In the genomic region with DNA sequence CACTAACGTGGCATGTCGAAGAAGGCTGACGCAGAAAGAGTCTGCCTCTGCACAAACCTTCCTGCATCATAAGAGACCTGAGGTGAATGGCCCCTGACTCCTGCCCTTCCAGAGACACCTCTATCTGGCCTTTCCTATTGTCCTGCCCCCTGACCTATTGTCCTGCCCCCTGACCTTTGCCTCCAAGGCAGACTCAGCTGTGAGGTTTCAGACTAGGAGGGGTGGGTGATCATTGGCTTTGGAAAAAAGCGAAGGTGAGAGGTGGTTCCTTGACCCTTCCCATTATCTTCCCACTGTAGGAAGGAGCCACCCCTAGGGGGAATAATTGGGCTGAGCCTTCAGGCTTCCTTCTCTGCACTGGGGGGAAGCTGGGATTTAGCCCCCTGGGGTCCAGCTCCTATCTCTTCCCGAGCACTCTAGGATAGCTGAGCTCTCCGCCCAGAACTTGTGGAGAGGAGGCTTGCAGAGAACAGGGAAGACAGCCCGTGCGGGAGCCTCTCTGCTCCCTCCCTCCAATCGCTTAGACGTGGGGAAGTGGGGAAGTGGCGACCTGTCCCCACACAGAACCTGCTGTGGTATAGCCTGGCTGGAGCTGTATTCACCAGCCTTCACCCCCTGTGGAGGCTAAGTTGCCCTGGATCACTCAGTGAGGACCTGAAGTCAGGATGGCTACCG, we compare ENCODE assay signal across 8 mouse cellular contexts. TPM values are rescaled to one million over a fixed set of nuclear protein-coding genes. Genes with fewer than 3 reads are reported as not detected.
DNase-seq lines count a peak whose midpoint lies in the region; ATAC-seq lines count a peak whose summit lies in the region.
"Had no signal": no experiment of that assay in that cellular context is flagged by ENCODE, and none has a peak within 500 bp of the region (broad histone marks: within the 10 kb centered on the region; RNA-seq: fewer than 3 reads in every experiment).

No protein-coding gene starts in this region.

- H3K4me1 ChIP-seq in lung, embryonic 15.5 days: peaks cover 89% of the 10 kb centered on the region
- peaks cover 90% of the 10 kb centered on the region for H3K4me1 ChIP-seq in forebrain, embryonic 10.5 days
- H3K4me1 ChIP-seq in kidney, embryonic 16.5 days (ENCODE audit: insufficient read depth, low read length): peaks cover 87% of the 10 kb centered on the region
- peaks cover 88% of the 10 kb centered on the region for H3K4me1 ChIP-seq in neural tube, embryonic 13.5 days (replicated peaks)

- H3K4me3 ChIP-seq in lung, embryonic 15.5 days: peak overlapping the region; percentile 77
- H3K4me3 ChIP-seq in forebrain, embryonic 10.5 days: peak overlapping the region; percentile 80
- peak overlapping the region; percentile 67 for H3K4me3 ChIP-seq in kidney, embryonic 16.5 days (ENCODE audit: low read length)
- peak overlapping the region; percentile 84 for H3K4me3 ChIP-seq in neural tube, embryonic 13.5 days

- no peak for DNase-seq in lung, postnatal 14 days
- DNase-seq in forebrain, embryonic 10.5 days (ENCODE audit: extremely low spot score, low spot score): no peak
- DNase-seq in ovary, postnatal 10 days (ENCODE audit: low spot score): no peak
- no peak for DNase-seq in urinary bladder, adult 2 months (ENCODE audit: low spot score)

- ATAC-seq in lung, embryonic 15.5 days (ENCODE audit: borderline replicate concordance, extremely low read depth, low FRiP score, low TSS enrichment): no peak
- ATAC-seq in kidney, embryonic 16.5 days (ENCODE audit: low FRiP score, low TSS enrichment): no peak
- ATAC-seq in neural tube, embryonic 13.5 days (ENCODE audit: low read depth): no peak

- peaks cover 14% of the 10 kb centered on the region for H3K36me3 ChIP-seq in lung, embryonic 15.5 days
- peaks cover 15% of the 10 kb centered on the region for H3K36me3 ChIP-seq in forebrain, embryonic 10.5 days (replicated peaks)
- 0 out of 2 replicates have a peak, but pooled peaks cover 6% of the 10 kb centered on the region for H3K36me3 ChIP-seq in kidney, embryonic 16.5 days (ENCODE audit: insufficient read depth, low read length)
- no peaks in the 10 kb centered on the region for H3K36me3 ChIP-seq in neural tube, embryonic 13.5 days

- H3K9me3 ChIP-seq in lung, embryonic 15.5 days: no peaks in the 10 kb centered on the region
- no peaks in the 10 kb centered on the region for H3K9me3 ChIP-seq in forebrain, embryonic 10.5 days
- no peaks in the 10 kb centered on the region for H3K9me3 ChIP-seq in kidney, embryonic 16.5 days (ENCODE audit: low read length)
- H3K9me3 ChIP-seq in neural tube, embryonic 13.5 days: no peaks in the 10 kb centered on the region

- H3K27me3 ChIP-seq in lung, embryonic 15.5 days: no peaks in the 10 kb centered on the region
- H3K27me3 ChIP-seq in forebrain, embryonic 10.5 days (ENCODE audit: poor library complexity, severe bottlenecking): peaks cover 54% of the 10 kb centered on the region
- no peaks in the 10 kb centered on the region for H3K27me3 ChIP-seq in kidney, embryonic 16.5 days (ENCODE audit: insufficient read depth, low read length)
- H3K27me3 ChIP-seq in neural tube, embryonic 13.5 days: no peaks in the 10 kb centered on the region

- peak overlapping the region; percentile 100 for H3K4me2 ChIP-seq in lung, embryonic 15.5 days
- H3K4me2 ChIP-seq in kidney, embryonic 16.5 days (replicated peaks; ENCODE audit: low read depth, low read length): peak overlapping the region; percentile 100
- peak overlapping the region; percentile 98 for H3K4me2 ChIP-seq in neural tube, embryonic 13.5 days

- 8% methylated on average over 12 of the region's 12 CpGs for WGBS in lung, embryonic 15.5 days
- 3% methylated on average over 12 of the region's 12 CpGs for WGBS in forebrain, embryonic 10.5 days
- 22% methylated on average over 12 of the region's 12 CpGs for WGBS in kidney, embryonic 16.5 days
- WGBS in neural tube, embryonic 13.5 days: 2% methylated on average over 12 of the region's 12 CpGs

- peak overlapping the region; percentile 92 for H3K27ac ChIP-seq in lung, embryonic 15.5 days
- peak overlapping the region; percentile 84 for H3K27ac ChIP-seq in forebrain, embryonic 10.5 days
- H3K27ac ChIP-seq in kidney, embryonic 16.5 days (ENCODE audit: low read length): peak overlapping the region; percentile 92
- peak overlapping the region; percentile 98 for H3K27ac ChIP-seq in neural tube, embryonic 13.5 days (replicated peaks)

- H3K9ac ChIP-seq in lung, embryonic 15.5 days: peak overlapping the region; percentile 81
- peak overlapping the region; percentile 82 for H3K9ac ChIP-seq in kidney, embryonic 16.5 days (replicated peaks; ENCODE audit: low read length)
- peak overlapping the region; percentile 88 for H3K9ac ChIP-seq in neural tube, embryonic 13.5 days

RNA-seq across cellular contexts. Expression of gene Gjd3, which starts 20.3 kb away (rescaled TPM):
- 0.20 and 0.61 TPM in 2 replicates for polyA plus RNA-seq in lung, embryonic 15.5 days (2015; fragmentation: Nextera tagmentation; extraction: Ambion mirVana)
- polyA plus RNA-seq in forebrain, embryonic 10.5 days (2016; fragmentation: Nextera tagmentation; extraction: Ambion mirVana): 0.20 and 0.24 TPM in 2 replicates
- 0.59 TPM in 1 of 2 replicates, not detected in the other for polyA plus RNA-seq in kidney, embryonic 16.5 days (2015; fragmentation: Nextera tagmentation; extraction: Ambion mirVana)
- 1.4 and 1.5 TPM in 2 replicates for polyA plus RNA-seq in neural tube, embryonic 13.5 days (2015; fragmentation: Nextera tagmentation; extraction: Ambion mirVana)
- 0.55 and 0.87 TPM in 2 replicates for polyA plus RNA-seq in urinary bladder, adult 2 months (2012; rRNA removed)
- polyA plus RNA-seq: erythroblast, embryonic 14.5 days had no signal

RNA-seq across cellular contexts. Expression of gene Rara, which starts 34.9 kb away (rescaled TPM):
- 36.5 and 38.4 TPM in 2 replicates for polyA plus RNA-seq in lung, embryonic 15.5 days (2015; fragmentation: Nextera tagmentation; extraction: Ambion mirVana)
- 16.9 and 19.3 TPM in 2 replicates for polyA plus RNA-seq in forebrain, embryonic 10.5 days (2016; fragmentation: Nextera tagmentation; extraction: Ambion mirVana)
- polyA plus RNA-seq in kidney, embryonic 16.5 days (2015; fragmentation: Nextera tagmentation; extraction: Ambion mirVana): 31.4 and 32.5 TPM in 2 replicates
- polyA plus RNA-seq in neural tube, embryonic 13.5 days (2015; fragmentation: Nextera tagmentation; extraction: Ambion mirVana): 24.0 and 26.7 TPM in 2 replicates
- polyA plus RNA-seq in urinary bladder, adult 2 months (2012; rRNA removed): 8.5 and 13.7 TPM in 2 replicates

RNA-seq across cellular contexts. Expression of gene Cdc6, which starts 55.0 kb away (rescaled TPM):
- 41.3 and 42.5 TPM in 2 replicates for polyA plus RNA-seq in lung, embryonic 15.5 days (2015; fragmentation: Nextera tagmentation; extraction: Ambion mirVana)
- 68.7 and 75.8 TPM in 2 replicates for polyA plus RNA-seq in forebrain, embryonic 10.5 days (2016; fragmentation: Nextera tagmentation; extraction: Ambion mirVana)
- 36.2 and 38.6 TPM in 2 replicates for polyA plus RNA-seq in kidney, embryonic 16.5 days (2015; fragmentation: Nextera tagmentation; extraction: Ambion mirVana)
- polyA plus RNA-seq in neural tube, embryonic 13.5 days (2015; fragmentation: Nextera tagmentation; extraction: Ambion mirVana): 4.2 and 4.7 TPM in 2 replicates
- polyA plus RNA-seq in urinary bladder, adult 2 months (2012; rRNA removed): 2.7 and 3.8 TPM in 2 replicates
